Mouse (Mus musculus) adrenal gland, postnatal 4 days (tissue): ENCODE measurements around the gene Lrrc15. TPM values are rescaled to one million over a fixed set of nuclear protein-coding genes. Genes with fewer than 3 reads are reported as not detected.

Experiments used
- DNase-seq, 2 experiments: peaks; one replicate each; pipeline ENCODE4 v3.0.0; 2021 to 2022; ENCODE audit warnings: low spot score in 2 of 2, mixed read lengths in 2 of 2
- total RNA-seq, 2 experiments: library from RNA; stranded (reverse); gene quantifications; 2 replicates each; pipeline ENCODE4 v1.2.3; 2021

Gene Lrrc15
- total RNA-seq, 2 experiments from 2014 or later = 0.34 to 0.54 TPM

DNA sequence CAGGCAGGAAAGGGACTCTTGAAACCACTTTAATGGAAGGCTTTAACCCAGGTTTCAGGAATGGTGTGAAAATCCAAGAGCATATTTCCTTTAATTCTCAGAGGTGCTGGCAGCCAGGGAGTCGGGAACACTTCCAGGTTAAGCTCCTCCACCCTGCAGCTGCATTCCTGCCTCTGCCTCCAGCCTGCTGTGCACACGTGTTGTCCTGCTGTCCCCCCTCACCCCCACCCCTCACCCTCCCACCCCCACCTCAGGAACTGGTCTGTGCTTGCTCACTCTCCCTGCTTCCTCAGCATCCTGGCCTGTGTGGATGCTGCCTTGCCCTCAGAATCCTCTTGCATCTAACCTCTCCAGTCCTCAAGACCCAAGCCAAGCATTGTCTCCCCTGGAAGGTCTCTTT is 41.4 kb downstream of the Lrrc15 start:
- no peak for DNase-seq

DNA sequence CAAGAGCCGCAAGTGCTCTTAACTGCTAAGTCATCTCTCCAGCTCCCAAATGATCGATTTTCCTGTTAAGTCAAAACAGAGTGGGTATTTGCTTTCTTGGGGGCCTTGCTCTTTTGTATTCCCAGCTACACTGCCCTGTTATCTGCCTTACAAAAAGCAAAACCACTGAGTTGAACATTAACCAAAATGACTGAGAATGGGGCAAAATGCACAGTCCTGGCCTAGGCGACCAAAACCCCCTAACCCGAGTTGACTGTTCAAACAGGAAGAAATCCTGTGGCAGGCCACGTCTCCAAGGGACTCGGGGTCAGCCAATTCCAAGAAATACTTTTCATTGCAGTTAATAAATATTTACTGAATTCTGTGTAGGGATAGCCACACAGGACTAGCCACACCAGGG is 44.3 kb downstream of the Lrrc15 start:
- DNase-seq = no peak

DNA sequence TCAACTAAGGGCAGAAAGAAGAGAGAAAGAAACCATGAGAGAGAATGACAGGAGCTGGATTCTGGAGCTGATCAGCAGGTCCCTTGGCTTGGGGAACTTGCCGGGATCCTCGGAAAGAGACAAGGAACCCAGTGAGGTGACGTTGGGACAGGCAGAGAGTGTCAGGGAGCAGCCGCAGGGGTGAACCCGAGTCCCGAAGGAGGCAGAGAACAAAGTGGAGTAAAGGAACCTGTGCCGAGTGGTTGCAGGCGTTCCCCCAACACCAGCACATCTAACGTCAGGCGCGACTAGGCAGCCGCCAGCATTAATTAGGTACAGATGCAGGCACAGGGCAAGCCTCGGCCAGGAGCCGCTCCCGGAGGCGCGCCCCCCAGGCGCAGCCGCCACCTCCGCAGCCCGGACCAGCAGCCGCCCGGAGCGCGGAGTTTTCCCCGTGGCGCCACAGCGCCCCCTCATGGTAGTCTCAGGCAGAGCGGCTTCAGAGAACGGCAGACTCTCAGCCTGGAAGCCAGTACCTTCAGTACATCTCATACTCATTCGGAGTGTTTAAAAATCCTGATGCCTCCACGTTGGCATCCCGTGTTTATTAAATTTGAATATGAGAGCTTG is 46.9 kb downstream of the Lrrc15 start:
- peak; percentile 73 to 77 for DNase-seq

DNA sequence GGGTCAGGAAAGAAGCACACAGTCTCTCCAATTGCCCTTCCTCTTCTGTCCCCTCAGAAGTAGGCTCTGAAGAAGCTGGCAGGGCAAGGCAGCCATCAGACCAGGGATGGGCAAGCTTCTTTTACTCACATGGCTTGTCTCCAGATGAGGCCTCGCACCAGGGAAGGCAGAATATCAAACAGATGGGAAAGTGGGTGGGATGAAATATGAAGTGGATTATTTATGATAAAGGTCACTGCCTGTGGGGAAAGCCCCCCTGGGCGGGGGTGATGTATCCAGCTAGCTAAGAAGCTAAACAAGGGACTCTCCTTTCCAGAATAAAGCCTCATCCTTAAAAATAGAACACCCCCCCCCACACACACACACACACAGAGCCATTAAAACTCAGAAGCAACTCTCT is 47.5 kb downstream of the Lrrc15 start:
- DNase-seq = no peak

DNA sequence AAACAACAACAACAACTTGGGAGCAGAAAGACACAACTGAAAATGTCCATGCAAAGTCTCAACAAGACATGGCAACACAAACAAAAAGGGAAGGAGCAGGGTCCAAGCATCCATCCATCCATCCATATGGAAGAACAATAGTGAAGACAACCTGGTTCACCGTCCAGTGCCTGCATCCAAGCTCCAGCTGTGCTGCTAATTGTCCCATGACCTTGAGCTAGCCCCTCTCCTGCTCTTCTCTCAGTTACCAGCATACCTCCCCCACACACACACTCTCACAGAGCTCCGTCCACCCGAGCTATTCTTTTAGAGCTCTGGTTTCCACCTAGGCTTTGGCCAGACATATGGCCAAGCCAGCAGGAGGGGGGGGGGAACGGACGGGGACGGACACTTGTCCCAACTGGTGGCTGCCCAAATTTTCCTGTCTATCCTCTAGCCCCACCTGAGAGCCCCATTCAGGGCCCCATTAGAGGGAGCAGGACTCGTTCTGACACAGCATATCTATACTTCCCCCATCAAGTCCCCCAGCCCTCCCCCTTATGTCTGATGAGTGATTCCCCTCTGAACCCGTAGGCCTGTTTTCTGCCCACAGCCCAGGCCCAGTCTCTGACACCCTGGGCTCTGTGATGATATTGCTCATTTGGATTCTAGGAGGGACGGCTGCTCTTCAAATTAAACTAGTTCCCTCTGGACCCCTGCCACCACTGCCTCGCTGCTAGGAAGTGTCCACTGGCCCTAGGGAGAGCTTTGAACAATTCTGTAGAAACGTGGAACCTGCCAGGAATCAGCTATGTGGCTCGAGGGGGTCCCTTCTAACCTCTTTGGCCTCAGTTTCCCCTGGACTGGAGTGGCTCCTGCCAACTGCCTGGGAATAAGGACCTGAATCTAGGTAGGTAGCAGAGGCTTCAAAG is 48.2 kb downstream of the Lrrc15 start:
- no peak for DNase-seq

DNA sequence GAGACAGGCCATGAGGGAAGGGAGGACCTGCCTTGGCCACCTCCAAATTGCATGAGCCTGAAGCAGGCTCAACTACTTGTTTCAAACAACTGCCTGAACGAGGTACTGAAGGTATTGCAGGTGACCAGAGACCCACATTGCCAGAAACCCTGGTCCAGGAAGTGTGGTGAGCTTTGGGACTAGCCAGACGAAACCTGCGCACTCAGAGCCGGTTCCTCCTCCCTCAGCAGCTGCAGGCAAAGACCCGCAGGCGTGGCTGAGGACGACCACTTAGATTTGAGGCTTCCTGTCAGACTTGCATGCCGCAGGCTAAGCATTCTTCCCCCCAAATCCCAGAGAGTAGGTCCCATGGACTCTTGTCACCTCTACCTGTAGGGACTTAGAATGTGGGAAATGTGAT is 49.0 kb downstream of the Lrrc15 start:
- no peak for DNase-seq

DNA sequence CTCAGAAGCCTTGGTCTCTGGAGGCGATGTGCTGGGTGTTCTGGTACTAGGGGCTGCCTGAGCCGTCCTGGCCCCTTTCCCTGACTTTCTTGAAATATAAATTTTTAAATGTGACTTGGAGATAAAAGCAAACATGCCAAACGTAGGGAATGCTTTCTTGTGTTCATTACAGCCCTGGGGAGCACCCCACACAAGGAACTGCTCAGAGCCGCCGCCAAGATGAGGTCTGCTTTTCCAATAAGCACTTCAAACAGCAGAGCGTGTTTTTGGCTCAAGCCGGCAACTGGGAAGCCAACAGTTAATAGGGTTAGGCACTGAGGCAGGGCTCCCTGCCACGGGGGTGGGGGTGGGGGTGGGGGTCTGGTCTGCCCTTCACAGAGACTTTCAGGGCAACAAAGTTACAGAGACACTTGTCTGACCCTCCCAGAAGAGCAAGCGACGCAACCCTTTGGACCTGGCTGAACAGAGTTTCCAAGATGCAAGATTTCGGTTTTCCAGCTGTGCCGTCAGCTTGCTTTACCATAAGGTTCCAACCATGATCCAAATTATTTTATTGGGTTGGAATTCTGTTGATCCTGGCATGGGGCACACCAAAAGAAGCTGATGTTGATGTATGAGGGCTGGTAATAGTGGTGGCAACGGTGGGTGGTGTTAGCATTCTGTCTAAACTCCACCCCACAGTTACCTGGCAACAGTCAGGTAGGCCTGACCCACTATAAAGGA is 51.0 kb downstream of the Lrrc15 start:
- no peak for DNase-seq

DNA sequence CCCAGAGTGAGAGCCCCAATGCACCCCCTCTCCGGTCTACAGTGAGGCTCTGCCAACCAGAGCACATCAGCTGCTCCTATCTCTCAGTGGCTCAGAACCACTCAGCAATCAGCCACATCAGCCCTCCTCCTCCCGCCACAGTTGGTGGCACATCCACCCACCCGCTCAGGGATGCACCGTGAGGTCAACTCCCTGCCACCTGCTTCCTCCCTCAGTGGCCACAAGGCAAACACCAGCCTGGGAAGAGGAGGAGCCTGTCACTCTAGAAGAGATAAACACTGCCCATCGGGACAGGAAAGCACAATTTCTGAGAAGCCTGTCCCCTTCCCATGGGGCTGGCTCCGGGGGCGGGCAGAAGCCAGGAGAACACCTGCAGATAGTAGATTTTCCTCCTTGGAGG is 55.7 kb downstream of the Lrrc15 start:
- no peak for DNase-seq

DNA sequence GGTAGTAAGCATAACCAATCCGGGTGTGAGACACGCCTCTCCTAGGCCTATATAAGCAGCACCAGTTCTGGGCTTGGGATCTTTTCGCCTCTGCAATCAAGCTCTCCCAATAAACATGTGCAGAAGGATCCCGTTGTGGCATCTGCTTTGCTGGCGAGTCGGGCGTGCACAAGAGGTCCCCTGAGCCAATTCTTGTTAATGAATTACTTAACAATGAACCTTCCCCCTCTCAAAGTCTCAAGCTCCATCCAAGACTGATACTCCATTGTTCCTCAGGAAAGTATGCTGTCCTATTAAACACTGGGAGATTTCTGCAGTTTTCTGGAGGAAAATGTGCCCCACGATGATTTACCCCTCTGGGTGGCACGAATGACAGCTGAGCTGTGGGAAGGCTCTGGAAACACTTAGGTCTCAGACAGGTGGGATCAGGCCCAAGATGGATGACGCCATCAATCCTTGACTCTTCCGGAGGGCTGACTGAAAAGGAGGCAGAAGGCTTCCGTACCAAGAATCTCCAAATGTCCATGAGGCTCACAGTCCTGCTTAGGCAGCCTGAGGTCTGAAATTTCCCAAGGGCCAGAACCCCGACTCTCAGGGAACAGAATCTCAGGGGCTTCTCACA is 61.8 kb downstream of the Lrrc15 start:
- DNase-seq = no peak

Other genes with a start within 250 kb of the Lrrc15 start
- gene Hes1, start 218.9 kb downstream of the Lrrc15 start, total RNA-seq = 10 to 100 TPM; 31.4 to 39.1 TPM
- gene Cpn2, start 15.8 kb downstream of the Lrrc15 start, total RNA-seq = 10 to 100 TPM in 1 of 2 experiments, 1 to 10 TPM in 1; 1.3 to 10.9 TPM
- gene Gp5, start 27.5 kb upstream of the Lrrc15 start, total RNA-seq = 1 to 10 TPM in 1 of 2 experiments, under 1 TPM in 1; 0.34 to 1.3 TPM
- 10 to 100 TPM; 59.8 to 65.4 TPM for gene Atp13a3, start 122.7 kb upstream of the Lrrc15 start, total RNA-seq